Mouse (Mus musculus): ENCODE measurements around the gene Map4k2. TPM values are rescaled to one million over a fixed set of nuclear protein-coding genes. Genes with fewer than 3 reads are reported as not detected.

Gene Map4k2
- total and polyA plus RNA-seq, 3 experiments, result 8.0 to 22.3 TPM; not detected in 1

GRCm38 (mm10) chr19:6380411-6381166 lies 39.7 kb downstream of the Map4k2 start:
- DNase-seq (ENCODE audit: low read depth, low spot score), result no peak
- peaks cover 0 to 6% of the 10 kb centered on the region in 2 experiments; a peak in 2 of 4 replicates for H3K36me3 ChIP-seq (ENCODE audit: control insufficient read depth in 1 of 2, insufficient read depth in 2 of 2, low read length in 2 of 2)

GRCm38 (mm10) chr19:6381238-6381637 lies 40.3 kb downstream of the Map4k2 start:
- Histone ChIP-seq H3K27ac (ENCODE audit: control insufficient read depth, low read depth, low read length) (no peak overlapping the region), H3K36me3 (ENCODE audit: control insufficient read depth in 1 of 2, insufficient read depth in 2 of 2, low read length in 2 of 2) (peaks cover 0 to 6% of the 10 kb centered on the region in 2 experiments; a peak in 2 of 4 replicates), H3K9me3 (replicated peaks; ENCODE audit: insufficient read depth, low read length) (no peaks in the 10 kb centered on the region), H3K79me2 (ENCODE audit: control insufficient read depth, insufficient read depth, low read length, poor library complexity) (no peaks in the 10 kb centered on the region), H3K27me3 (ENCODE audit: control insufficient read depth in 1 of 2, insufficient read depth in 2 of 2, low read length in 2 of 2) (no peaks in the 10 kb centered on the region), H3K4me1 (ENCODE audit: control insufficient read depth in 1 of 2, insufficient read depth in 2 of 2, low read length in 2 of 2) (no peaks in the 10 kb centered on the region), H3K9ac (ENCODE audit: control insufficient read depth, low read depth, low read length, poor library complexity, severe bottlenecking) (no peak overlapping the region), H3K4me3 (ENCODE audit: control insufficient read depth in 1 of 2, insufficient read depth in 1 of 2, low read depth in 2 of 2, low read length in 2 of 2) (no peak overlapping the region)
- no peak for DNase-seq (ENCODE audit: low read depth, low spot score)
- TF ChIP-seq SMC3 (IDR thresholded peaks at IDR 0.05; ENCODE audit: low read depth, low read length) (no peak), GATA1 (IDR thresholded peaks at IDR 0.05; ENCODE audit: low read depth, low read length) (no peak), ZKSCAN1 (IDR thresholded peaks at IDR 0.05; ENCODE audit: low read depth, low read length) (no peak), NELFE (IDR thresholded peaks at IDR 0.05; ENCODE audit: low read depth, low read length) (no peak), ZMIZ1 (IDR thresholded peaks at IDR 0.05; ENCODE audit: low read depth, low read length) (no peak), GABPA (IDR thresholded peaks at IDR 0.05; ENCODE audit: low read depth, low read length) (no peak), BHLHE40 (IDR thresholded peaks at IDR 0.05; ENCODE audit: borderline replicate concordance, low read depth, low read length) (no peak), POLR2AphosphoS5 (IDR thresholded peaks at IDR 0.05; ENCODE audit: borderline replicate concordance, low read depth, low read length) (no peak), RCOR1 (IDR thresholded peaks at IDR 0.05; ENCODE audit: low read depth, low read length) (no peak), ETS1 (IDR thresholded peaks at IDR 0.05; ENCODE audit: low read depth, low read length) (no peak), MXI1 (IDR thresholded peaks at IDR 0.05; ENCODE audit: low read depth, low read length) (no peak), NRF1 (IDR thresholded peaks at IDR 0.05; ENCODE audit: insufficient read depth, low read depth, low read length, poor library complexity, severe bottlenecking) (no peak), KAT2A (conservative IDR thresholded peaks at IDR 0.05; ENCODE audit: low read depth, low read length) (no peak)

More at GRCm38 (mm10) chr19:6380411-6381166, 39.7 kb downstream of the Map4k2 start:
- no peaks in the 10 kb centered on the region for H3K9me3 ChIP-seq (replicated peaks; ENCODE audit: insufficient read depth, low read length)
- no peak overlapping the region for H3K9ac ChIP-seq (ENCODE audit: control insufficient read depth, low read depth, low read length, poor library complexity, severe bottlenecking)
- no peak overlapping the region for H3K4me3 ChIP-seq (ENCODE audit: control insufficient read depth in 1 of 2, insufficient read depth in 1 of 2, low read depth in 2 of 2, low read length in 2 of 2)
- no peaks in the 10 kb centered on the region for H3K27me3 ChIP-seq (ENCODE audit: control insufficient read depth in 1 of 2, insufficient read depth in 2 of 2, low read length in 2 of 2)
- no peak overlapping the region for H3K27ac ChIP-seq (ENCODE audit: control insufficient read depth, low read depth, low read length)
- no peaks in the 10 kb centered on the region for H3K79me2 ChIP-seq (ENCODE audit: control insufficient read depth, insufficient read depth, low read length, poor library complexity)
- TF ChIP-seq NRF1 (IDR thresholded peaks at IDR 0.05; ENCODE audit: insufficient read depth, low read depth, low read length, poor library complexity, severe bottlenecking), result no peak
- TF ChIP-seq POLR2AphosphoS2 (IDR thresholded peaks at IDR 0.05; ENCODE audit: low read length), result peak; percentile 85; the same call in 1 of the 2 replicates
- TF ChIP-seq RAD21 (IDR thresholded peaks at IDR 0.05; ENCODE audit: low read depth, low read length), result no peak
- 0 out of 4 replicates have a peak, but pooled peaks of 1 of the 2 experiments have one; percentile 28 for TF ChIP-seq POLR2A (IDR thresholded peaks at IDR 0.05; ENCODE audit: control insufficient read depth in 1 of 2, insufficient read depth in 1 of 2, low read depth in 1 of 2, low read length in 2 of 2, poor library complexity in 1 of 2)
- TF ChIP-seq USF2 (IDR thresholded peaks at IDR 0.05; ENCODE audit: borderline replicate concordance in 1 of 2, insufficient read depth in 1 of 2, low read depth in 1 of 2, low read length in 2 of 2), result no peak
- H3K4me1 ChIP-seq (ENCODE audit: control insufficient read depth in 1 of 2, insufficient read depth in 2 of 2, low read length in 2 of 2), result no peaks in the 10 kb centered on the region
